Mouse (Mus musculus): ENCODE measurements around the gene Rab19.
"Not testable (repeated sequence)": the region's sequence is repeated elsewhere in the genome, so short reads cannot be mapped to it uniquely, and the experiment has no call there.

The Rab19 gene

DNA sequence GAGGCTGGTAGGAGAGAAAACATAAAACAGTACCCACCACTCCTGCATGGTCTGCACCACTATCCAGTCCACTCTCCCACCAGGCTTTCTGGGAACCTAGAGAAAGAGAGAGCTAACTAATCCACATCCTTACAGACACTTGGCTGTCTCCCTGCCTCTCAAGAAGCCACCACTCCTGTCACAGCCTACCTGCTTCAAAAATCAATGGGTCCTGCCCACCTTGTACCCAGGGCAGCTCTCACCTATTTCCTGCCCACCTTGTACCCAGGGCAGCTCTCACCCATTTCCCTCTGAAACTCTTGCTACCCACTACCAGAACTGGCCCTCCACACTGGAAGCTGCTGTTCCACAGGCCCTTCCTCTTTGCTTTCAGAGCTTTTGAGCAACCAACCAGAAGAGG is 8.9 kb upstream of the Rab19 start:
- no peaks in the 10 kb centered on the region for H3K36me3 ChIP-seq (ENCODE audit: control insufficient read depth, insufficient read depth, low read length, poor library complexity, severe bottlenecking)
- no peaks in the 10 kb centered on the region for H3K27me3 ChIP-seq (ENCODE audit: control insufficient read depth, insufficient read depth, low read length, poor library complexity, severe bottlenecking)
- DNase-seq (ENCODE audit: low read depth, low spot score), result no peak

DNA sequence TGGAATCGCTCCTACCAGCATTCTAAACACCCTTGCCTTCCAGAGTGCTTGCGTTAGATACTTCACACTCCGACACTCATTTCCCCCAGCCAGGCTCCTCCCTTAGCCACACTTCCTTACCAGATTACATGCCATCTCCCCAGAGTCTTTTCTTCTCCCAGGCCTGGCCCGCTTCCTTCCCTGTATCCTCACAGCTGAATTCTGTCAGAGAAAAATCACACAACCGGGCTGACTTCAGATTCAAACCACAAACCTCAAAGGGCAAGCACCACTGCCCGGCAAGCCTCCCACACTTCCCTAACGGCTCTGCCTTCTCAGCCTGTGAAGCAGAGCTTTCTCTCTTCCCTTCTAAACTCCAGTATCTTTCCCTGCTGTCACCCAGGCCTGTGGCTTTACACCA is 8.2 kb upstream of the Rab19 start:
- Histone ChIP-seq H3K36me3 (ENCODE audit: control insufficient read depth, insufficient read depth, low read length, poor library complexity, severe bottlenecking) (no peaks in the 10 kb centered on the region), H3K27me3 (ENCODE audit: control insufficient read depth, insufficient read depth, low read length, poor library complexity, severe bottlenecking) (no peaks in the 10 kb centered on the region)
- DNase-seq (ENCODE audit: low read depth, low spot score), result peak; percentile 64

DNA sequence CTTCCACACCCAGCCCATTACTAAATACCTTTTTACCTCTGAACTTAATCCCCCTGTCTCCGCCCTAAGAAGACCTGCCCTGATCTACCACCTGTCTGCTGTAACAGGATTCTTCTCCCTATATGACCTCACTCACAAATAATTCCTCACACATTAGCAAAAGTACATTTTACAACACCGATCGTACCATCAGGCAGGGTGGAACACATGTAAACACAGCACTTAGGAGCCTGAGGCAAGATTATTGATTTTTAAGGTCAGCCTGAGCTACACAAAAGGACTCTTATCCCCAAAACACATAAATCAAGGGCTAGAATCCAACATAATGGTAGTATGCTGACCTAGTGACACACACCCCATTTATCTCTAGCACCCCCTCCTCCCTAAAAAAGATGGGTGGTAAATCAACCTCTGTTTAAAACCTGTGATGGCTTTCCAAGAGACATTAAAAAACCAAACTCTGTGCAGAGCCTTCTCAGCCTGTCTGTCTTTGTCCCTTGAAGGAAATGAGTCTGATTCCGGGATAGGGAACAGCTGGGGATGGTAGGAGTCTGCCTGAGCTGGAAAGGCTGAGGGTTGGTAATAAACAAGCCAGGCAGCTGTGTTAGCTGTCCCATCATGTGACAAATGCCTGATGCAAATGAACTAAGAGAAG is 7.5 kb upstream of the Rab19 start:
- Histone ChIP-seq H3K36me3 (ENCODE audit: control insufficient read depth, insufficient read depth, low read length, poor library complexity, severe bottlenecking) (no peaks in the 10 kb centered on the region), H3K27me3 (ENCODE audit: control insufficient read depth, insufficient read depth, low read length, poor library complexity, severe bottlenecking) (no peaks in the 10 kb centered on the region)
- no peak for DNase-seq (ENCODE audit: low read depth, low spot score)

GRCm38 (mm10) chr6:39376775-39377174 is 4.2 kb upstream of the Rab19 start:
- DNase-seq (ENCODE audit: low read depth, low spot score), result no peak
- H3K36me3 ChIP-seq (ENCODE audit: control insufficient read depth, insufficient read depth, low read length, poor library complexity, severe bottlenecking), result no peaks in the 10 kb centered on the region
- no peaks in the 10 kb centered on the region for H3K27me3 ChIP-seq (ENCODE audit: control insufficient read depth, insufficient read depth, low read length, poor library complexity, severe bottlenecking)

DNA sequence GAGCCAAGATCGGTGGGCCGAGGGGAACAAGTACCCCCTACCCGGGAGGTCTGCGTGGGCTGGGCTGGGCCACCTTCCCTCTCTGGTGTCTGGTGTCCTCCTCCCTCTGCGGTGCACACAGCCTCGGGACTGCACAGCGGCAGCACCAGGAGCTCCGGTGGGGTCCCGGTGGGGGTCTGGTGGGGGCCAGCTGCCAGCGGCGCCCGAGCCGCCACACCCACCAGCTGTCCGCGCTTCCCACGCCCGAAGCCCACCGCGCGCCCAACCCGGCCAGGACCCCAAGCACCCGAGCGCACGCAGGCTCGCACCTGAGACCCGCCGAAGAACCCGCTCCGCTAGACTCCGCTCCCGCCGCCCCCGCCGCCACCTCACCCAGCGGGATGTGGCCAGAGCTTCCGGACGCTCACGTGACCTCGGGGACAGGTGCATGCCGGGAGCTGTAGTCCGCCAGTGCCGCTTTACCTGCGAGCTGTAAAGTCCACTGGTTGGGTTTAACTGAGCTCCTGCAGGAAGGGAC is 3.6 kb upstream of the Rab19 start, which contains the start of gene Slc37a3:
Gene Slc37a3, minus strand, starts transcription at position 365 of the 517 bp plus-strand sequence.
- H3K27me3 ChIP-seq (ENCODE audit: control insufficient read depth, insufficient read depth, low read length, poor library complexity, severe bottlenecking), result no peaks in the 10 kb centered on the region
- H3K36me3 ChIP-seq (ENCODE audit: control insufficient read depth, insufficient read depth, low read length, poor library complexity, severe bottlenecking), result no peaks in the 10 kb centered on the region
- DNase-seq (ENCODE audit: low read depth, low spot score), result peak; percentile 88

DNA sequence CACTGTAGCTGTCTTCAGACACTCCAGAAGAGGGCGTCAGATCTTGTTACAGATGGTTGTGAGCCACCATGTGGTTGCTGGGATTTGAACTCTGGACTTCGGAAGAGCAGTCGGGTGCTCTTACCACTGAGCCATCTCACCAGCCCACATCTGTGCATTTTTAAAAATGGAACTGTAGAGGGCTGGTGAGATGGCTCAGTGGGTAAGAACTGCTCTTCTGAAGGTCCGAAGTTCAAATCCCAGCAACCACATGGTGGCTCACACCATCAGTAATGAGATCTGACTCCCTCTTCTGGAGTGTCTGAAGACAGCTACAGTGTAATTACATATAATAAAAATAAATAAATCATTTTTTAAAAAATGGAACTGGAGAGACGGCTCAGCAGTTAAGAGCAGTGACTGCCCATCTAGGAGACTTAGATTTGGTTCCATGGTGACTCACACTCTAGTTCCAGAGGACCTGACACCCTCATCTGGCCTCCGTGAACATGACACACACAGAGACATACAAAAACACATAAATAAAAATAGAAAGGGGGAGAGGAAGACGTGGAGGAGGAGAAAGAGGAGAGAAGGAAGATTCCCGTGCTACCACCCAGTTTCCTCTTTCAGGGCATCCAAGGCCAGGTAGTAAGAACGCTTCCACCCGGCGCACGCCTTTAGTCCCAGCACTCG is 2.7 kb upstream of the Rab19 start:
- H3K27me3 ChIP-seq (ENCODE audit: control insufficient read depth, insufficient read depth, low read length, poor library complexity, severe bottlenecking); DNase-seq (ENCODE audit: low read depth, low spot score): not testable (repeated sequence)

DNA sequence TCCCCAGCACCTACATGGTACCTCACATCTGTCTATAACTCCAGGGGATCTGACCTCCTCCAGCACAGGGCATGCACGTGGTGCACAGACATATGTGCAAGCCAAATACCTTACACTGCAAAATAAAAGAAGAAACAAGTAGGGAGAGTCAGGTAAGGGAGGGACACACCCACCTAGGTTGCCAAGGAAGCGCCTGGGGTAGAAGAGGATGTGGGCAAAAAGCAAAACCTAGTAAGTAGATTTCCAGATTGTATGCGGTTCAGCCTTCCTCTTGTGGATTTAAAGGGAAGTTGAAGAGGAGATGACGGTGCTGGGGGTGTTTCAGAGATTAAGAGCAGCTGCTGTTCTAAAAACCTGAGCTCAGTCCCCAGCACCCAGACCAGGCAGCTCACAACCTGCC is 1.8 kb upstream of the Rab19 start:
- Histone ChIP-seq H3K36me3 (ENCODE audit: control insufficient read depth, insufficient read depth, low read length, poor library complexity, severe bottlenecking) (no peaks in the 10 kb centered on the region), H3K27me3 (ENCODE audit: control insufficient read depth, insufficient read depth, low read length, poor library complexity, severe bottlenecking) (no peaks in the 10 kb centered on the region)
- DNase-seq (ENCODE audit: low read depth, low spot score), result peak; percentile 74

More for the DNA sequence above, 2.7 kb upstream of the Rab19 start:
- H3K36me3 ChIP-seq (ENCODE audit: control insufficient read depth, insufficient read depth, low read length, poor library complexity, severe bottlenecking), result not testable (repeated sequence)

DNA sequence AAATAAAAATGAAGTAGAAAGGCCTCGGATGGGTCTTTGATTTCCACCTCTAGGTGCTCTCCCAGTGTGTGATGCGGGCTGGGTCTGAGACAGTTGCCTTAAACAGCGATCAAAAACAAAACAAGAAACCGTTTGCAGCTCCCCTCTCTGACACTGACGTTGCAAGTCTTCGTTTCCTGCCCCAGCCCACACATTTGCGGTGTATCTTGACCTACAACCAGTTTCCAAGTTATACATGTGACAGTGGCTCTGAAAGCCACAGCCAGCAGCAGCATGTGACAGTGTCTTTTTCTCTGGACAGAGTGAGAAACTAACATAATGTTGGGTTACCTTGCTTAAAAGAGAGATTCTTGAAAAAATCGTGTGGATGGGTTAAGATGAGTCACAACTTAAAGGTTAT is 1.2 kb upstream of the Rab19 start:
- DNase-seq (ENCODE audit: low read depth, low spot score), result peak; percentile 77
- H3K36me3 ChIP-seq (ENCODE audit: control insufficient read depth, insufficient read depth, low read length, poor library complexity, severe bottlenecking), result no peaks in the 10 kb centered on the region
- no peaks in the 10 kb centered on the region for H3K27me3 ChIP-seq (ENCODE audit: control insufficient read depth, insufficient read depth, low read length, poor library complexity, severe bottlenecking)

GRCm38 (mm10) chr6:39380276-39380675 is 699 bp upstream of the Rab19 start:
- DNase-seq (ENCODE audit: low read depth, low spot score), result no peak
- H3K36me3 ChIP-seq (ENCODE audit: control insufficient read depth, insufficient read depth, low read length, poor library complexity, severe bottlenecking), result no peaks in the 10 kb centered on the region
- H3K27me3 ChIP-seq (ENCODE audit: control insufficient read depth, insufficient read depth, low read length, poor library complexity, severe bottlenecking), result no peaks in the 10 kb centered on the region

DNA sequence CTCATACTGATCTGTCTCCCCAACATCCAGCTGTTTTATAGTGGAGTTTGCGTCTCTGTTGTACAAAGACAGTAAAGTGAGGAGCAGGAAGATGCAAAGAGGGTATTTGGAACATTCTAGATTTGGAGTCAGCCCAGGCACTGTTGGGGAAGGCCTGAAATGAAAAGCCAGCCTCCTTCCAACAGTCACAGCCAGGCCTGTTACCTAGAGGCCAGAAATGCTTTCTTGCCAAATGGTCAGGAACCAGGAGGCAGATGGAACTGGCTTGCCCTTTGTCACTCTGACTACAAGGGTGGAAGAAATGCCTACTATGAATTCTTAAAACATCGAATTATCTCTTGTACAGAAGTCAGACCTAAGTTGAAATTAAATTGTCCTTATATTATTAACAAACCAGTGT is 9.0 kb downstream of the Rab19 start:
- H3K36me3 ChIP-seq (ENCODE audit: control insufficient read depth, insufficient read depth, low read length, poor library complexity, severe bottlenecking), result peaks cover 8% of the 10 kb centered on the region

GRCm38 (mm10) chr6:39395471-39395870 is 14.5 kb downstream of the Rab19 start:
- DNase-seq (ENCODE audit: low read depth, low spot score), result no peak
- H3K36me3 ChIP-seq (ENCODE audit: control insufficient read depth, insufficient read depth, low read length, poor library complexity, severe bottlenecking), result peaks cover 9% of the 10 kb centered on the region; the same call in 1 of the 2 replicates
- H3K27me3 ChIP-seq (ENCODE audit: control insufficient read depth, insufficient read depth, low read length, poor library complexity, severe bottlenecking), result no peaks in the 10 kb centered on the region

More for the DNA sequence above, 9.0 kb downstream of the Rab19 start:
- no peaks in the 10 kb centered on the region for H3K27me3 ChIP-seq (ENCODE audit: control insufficient read depth, insufficient read depth, low read length, poor library complexity, severe bottlenecking)
- DNase-seq (ENCODE audit: low read depth, low spot score), result no peak

DNA sequence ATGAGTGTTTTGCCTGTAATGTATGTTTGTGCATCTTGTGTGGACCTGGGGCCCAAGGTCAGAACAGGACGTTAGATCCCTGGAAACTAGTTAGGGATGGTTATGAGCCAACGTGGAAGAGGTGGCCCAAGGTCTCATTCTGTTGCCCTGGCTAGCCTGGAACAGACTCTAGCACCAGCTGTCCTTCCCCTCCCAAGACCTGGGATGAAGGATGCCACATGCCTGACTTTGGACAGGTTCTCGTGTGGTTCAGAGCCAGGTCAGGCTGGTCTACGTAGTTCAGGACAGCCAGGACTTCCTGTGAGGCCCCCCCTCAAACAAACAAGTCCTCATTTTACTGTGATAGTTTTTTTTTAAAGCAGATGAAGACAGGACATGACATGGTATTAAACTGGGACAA is 14.9 kb downstream of the Rab19 start:
- DNase-seq (ENCODE audit: low read depth, low spot score), result no peak
- H3K36me3 ChIP-seq (ENCODE audit: control insufficient read depth, insufficient read depth, low read length, poor library complexity, severe bottlenecking), result peaks cover 11% of the 10 kb centered on the region; the same call in 1 of the 2 replicates
- no peaks in the 10 kb centered on the region for H3K27me3 ChIP-seq (ENCODE audit: control insufficient read depth, insufficient read depth, low read length, poor library complexity, severe bottlenecking)

- Histone ChIP-seq H3K36me3 (ENCODE audit: control insufficient read depth, insufficient read depth, low read length, poor library complexity, severe bottlenecking) (peaks cover 13% of the 10 kb centered on the region; the same call in 1 of the 2 replicates), H3K27me3 (ENCODE audit: control insufficient read depth, insufficient read depth, low read length, poor library complexity, severe bottlenecking) (no peaks in the 10 kb centered on the region)
- no peak for DNase-seq (ENCODE audit: low read depth, low spot score)
These were observed 16.1 kb downstream of the Rab19 start for GRCm38 (mm10) chr6:39397046-39397445.

GRCm38 (mm10) chr6:39398342-39398741 is 17.4 kb downstream of the Rab19 start:
- no peak for DNase-seq (ENCODE audit: low read depth, low spot score)
- H3K36me3 ChIP-seq (ENCODE audit: control insufficient read depth, insufficient read depth, low read length, poor library complexity, severe bottlenecking), result peaks cover 14% of the 10 kb centered on the region; the same call in 1 of the 2 replicates
- no peaks in the 10 kb centered on the region for H3K27me3 ChIP-seq (ENCODE audit: control insufficient read depth, insufficient read depth, low read length, poor library complexity, severe bottlenecking)

DNA sequence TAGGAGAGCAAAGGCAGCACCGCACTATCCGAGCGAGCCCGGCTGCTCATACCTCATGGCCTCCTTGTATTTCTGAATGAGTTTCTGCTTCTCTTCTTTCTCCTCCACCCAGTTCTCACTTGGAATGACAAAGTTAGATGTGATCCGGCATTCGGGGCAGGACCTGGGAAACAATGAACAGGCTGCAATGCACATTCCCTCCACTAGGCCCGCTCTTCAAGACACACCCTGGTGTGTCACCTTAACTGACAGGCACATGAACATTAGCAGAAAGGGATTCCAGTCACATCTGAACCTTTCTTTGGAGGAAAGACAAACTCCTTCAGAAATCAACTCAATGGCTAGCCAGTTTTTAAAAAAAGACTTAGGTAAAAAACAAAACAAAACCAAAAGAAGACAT is 19.4 kb downstream of the Rab19 start:
- Histone ChIP-seq H3K27me3 (ENCODE audit: control insufficient read depth, insufficient read depth, low read length, poor library complexity, severe bottlenecking) (no peaks in the 10 kb centered on the region), H3K36me3 (ENCODE audit: control insufficient read depth, insufficient read depth, low read length, poor library complexity, severe bottlenecking) (peaks cover 26% of the 10 kb centered on the region; the same call in 1 of the 2 replicates)
- peak; percentile 23 for DNase-seq (ENCODE audit: low read depth, low spot score)
